Mouse (Mus musculus) lung, postnatal 0 days (tissue): ENCODE results near the gene Zfp131. TPM values are rescaled to one million over a fixed set of nuclear protein-coding genes. Genes with fewer than 3 reads are reported as not detected.

Source experiments
- ATAC-seq: fragments of 200-750 bp; cut with Nextera tagmentation; 2 replicates; pipeline ENCODE4 v1.8.0; 2017; ENCODE audit warnings: moderate library complexity
- DNase-seq: peaks from one replicate; pipeline ENCODE4 v3.0.0-alpha.2; 2016; ENCODE audit warnings: low spot score
- H3K27ac ChIP-seq: fragments of 300-500 bp; sonication (generic); 2 replicates; pipeline ENCODE4 v1.5.1; 2014; ENCODE audit warnings: antibody characterized with exemption, mild to moderate bottlenecking, low read length, mixed read lengths
- H3K27me3 ChIP-seq: fragments of 300-500 bp; sonication (generic); replicated peaks from 2 replicates; pipeline ENCODE4 v1.6.1; 2014; ENCODE audit warnings: low read length, mixed read lengths; ENCODE audit not compliant: insufficient read depth
- H3K36me3 ChIP-seq: fragments of 300-500 bp; sonication (generic); 2 replicates; pipeline ENCODE4 v1.6.1; 2014; ENCODE audit warnings: low read length, mixed read lengths; ENCODE audit not compliant: insufficient read depth
- H3K4me1 ChIP-seq: fragments of 300-500 bp; sonication (generic); 2 replicates; pipeline ENCODE4 v1.6.1; 2014; ENCODE audit warnings: antibody characterized with exemption, low read depth, low read length, mixed read lengths; ENCODE audit not compliant: insufficient read depth
- H3K4me2 ChIP-seq: fragments of 300-500 bp; sonication (generic); replicated peaks from 2 replicates; pipeline ENCODE4 v1.6.1; 2014; ENCODE audit warnings: low read depth, mild to moderate bottlenecking, low read length, moderate library complexity, mixed read lengths
- H3K4me3 ChIP-seq: fragments of 300-500 bp; sonication (generic); 2 replicates; pipeline ENCODE4 v1.5.1; 2014; ENCODE audit warnings: low read depth, low read length
- H3K9ac ChIP-seq: fragments of 300-500 bp; sonication (generic); replicated peaks from 2 replicates; pipeline ENCODE4 v1.6.1; 2014; ENCODE audit warnings: low read depth, mild to moderate bottlenecking
- H3K9me3 ChIP-seq: fragments of 300-500 bp; sonication (generic); 2 replicates; pipeline ENCODE4 v1.6.1; 2016; ENCODE audit warnings: low read length, mixed read lengths
- CTCF ChIP-seq: IDR thresholded peaks from 2 replicates; pipeline ENCODE4 v1.5.1; 2016; ENCODE audit warnings: antibody characterized with exemption, mild to moderate bottlenecking
- EP300 ChIP-seq: IDR thresholded peaks from 2 replicates; pipeline ENCODE4 v1.6.1; 2016; ENCODE audit warnings: antibody characterized with exemption, mild to moderate bottlenecking, control low read depth
- WGBS: fragments of 180-500 bp; shearing (Covaris S2); extraction: QIAGEN DNeasy Blood & Tissue Kit; methylation state at CpG from one replicate; pipeline ENCODE4 v1.1.7; 2014; 5-methylcytosine and 5-hydroxymethylcytosine counted together
- polyA plus RNA-seq: library from polyadenylated mRNA; unstranded; fragments of >200 nt; fragmentation: Nextera tagmentation; extraction: Ambion mirVana; gene quantifications from 2 replicates; pipeline ENCODE4 v1.2.1, GENCODE M21; 2015

The Zfp131 gene
- polyA plus RNA-seq, 1 experiment from 2014 or later: 25.2 TPM

DNA sequence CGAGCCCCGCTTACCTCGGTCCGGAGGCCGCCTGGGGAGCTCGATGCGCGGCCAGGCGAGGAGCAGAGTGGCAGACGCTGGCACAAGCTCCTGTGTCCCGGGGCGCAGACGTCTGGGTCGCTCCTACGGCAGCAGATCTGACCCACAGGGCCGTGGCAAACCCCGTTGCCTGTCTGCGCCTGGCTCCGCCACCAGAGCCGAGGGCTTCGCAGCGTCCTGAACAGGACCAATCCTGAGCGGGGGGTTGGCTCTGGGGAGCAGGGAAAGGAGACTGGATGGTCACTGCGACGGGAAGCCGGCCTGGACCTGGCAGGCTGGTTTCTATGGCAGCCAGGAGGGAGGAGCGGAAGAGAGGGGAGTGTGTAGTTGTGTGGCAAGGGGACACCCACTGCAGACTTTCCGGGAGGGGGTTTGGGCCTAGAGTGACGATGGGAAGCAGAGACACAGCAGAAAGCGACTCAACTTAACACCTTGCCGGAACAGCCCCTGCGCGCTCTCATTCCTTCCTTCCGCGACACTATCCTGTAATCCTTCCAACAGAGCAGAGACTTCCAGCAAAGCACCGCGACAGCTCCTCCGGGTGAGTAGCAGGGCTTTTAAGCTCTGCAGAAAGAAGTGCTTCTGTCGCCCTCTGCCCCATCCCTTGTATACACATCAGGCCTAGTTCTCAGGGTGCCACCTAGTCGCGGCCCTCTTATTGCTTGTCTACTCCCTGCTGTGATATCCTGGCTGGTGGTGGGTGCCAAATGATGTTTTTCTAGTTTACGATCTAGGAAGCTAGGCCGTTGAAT lies 34.8 kb downstream of the Zfp131 start, which contains the start of gene Nim1k:
Gene Nim1k, minus strand, starts transcription at position 202 of the 791 bp plus-strand sequence.
- Histone ChIP-seq H3K9ac (peak within 1 kb of the TSS; percentile 32; the same call in 1 of the 2 replicates), H3K9me3 (no peaks in the 10 kb centered on the region), H3K36me3 (no peaks in the 10 kb centered on the region), H3K4me3 (peak within 1 kb of the TSS; percentile 53), H3K27ac (peak within 1 kb of the TSS; percentile 26; the same call in 1 of the 2 replicates), H3K27me3 (no peaks in the 10 kb centered on the region), H3K4me2 (peak within 1 kb of the TSS; percentile 96), H3K4me1 (peaks cover 6% of the 10 kb centered on the region; the same call in 1 of the 2 replicates)
- WGBS: under 1% methylated on average over 42 of the region's 43 CpGs
- TF ChIP-seq CTCF (no peak), EP300 (no peak)
- ATAC-seq (peak; percentile 98), DNase-seq (peak; percentile 89)

DNA sequence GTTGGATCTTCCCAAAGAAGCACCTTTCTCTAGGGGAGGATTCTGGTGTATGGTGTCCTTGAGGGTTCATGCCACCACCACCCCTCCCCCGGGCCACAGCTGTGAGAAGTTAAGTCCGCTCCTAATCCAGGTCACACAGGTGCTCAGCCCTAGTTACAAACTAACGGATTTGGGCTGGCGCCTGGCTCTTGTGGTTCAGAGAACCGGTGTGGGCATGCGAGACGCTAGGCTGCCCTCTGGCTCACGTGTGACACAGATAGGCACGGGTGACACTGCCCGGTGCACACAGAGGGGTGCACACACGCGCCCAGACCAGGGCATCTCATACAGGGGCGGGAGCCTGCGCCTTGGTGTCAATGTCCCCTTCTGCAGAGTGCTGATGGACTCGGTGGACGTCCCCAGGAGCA lies 35.5 kb downstream of the Zfp131 start:
- Histone ChIP-seq H3K4me3 (peak overlapping the region; percentile 53), H3K4me1 (peaks cover 6% of the 10 kb centered on the region; the same call in 1 of the 2 replicates), H3K9ac (peak overlapping the region; percentile 32; the same call in 1 of the 2 replicates), H3K36me3 (no peaks in the 10 kb centered on the region), H3K4me2 (peak overlapping the region; percentile 96), H3K9me3 (no peaks in the 10 kb centered on the region), H3K27ac (peak overlapping the region; percentile 26; the same call in 1 of the 2 replicates), H3K27me3 (no peaks in the 10 kb centered on the region)
- ATAC-seq (peak; percentile 22), DNase-seq (no peak)
- under 1% methylated on average over 16 of the region's 16 CpGs for WGBS
- TF ChIP-seq CTCF: no peak
- TF ChIP-seq EP300: no peak

DNA sequence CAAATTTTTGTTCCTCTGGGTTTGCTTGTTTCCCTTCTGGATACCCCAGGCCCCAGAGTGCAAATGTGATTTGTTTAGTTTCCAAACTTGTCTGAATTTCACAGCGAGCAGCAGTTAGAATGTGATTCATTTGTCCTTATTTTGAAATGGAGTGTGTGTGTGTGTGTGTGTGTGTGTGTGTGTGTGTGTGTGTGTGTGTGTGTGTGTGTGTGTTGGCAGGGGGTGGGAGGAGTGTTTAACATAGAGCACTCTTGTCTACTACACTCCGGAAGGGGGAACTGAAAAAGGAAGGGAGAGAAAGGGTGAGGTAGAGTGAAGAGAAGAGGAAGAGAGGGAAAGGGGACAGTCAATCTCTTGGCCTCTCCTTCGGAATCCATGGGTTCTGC lies 36.1 kb downstream of the Zfp131 start:
- peak; percentile 19 for DNase-seq
- H3K27me3 ChIP-seq: no peaks in the 10 kb centered on the region
- ATAC-seq: no peak
- TF ChIP-seq EP300 (no peak), CTCF (no peak)
- H3K4me1 ChIP-seq: peaks cover 6% of the 10 kb centered on the region; the same call in 1 of the 2 replicates
- peak overlapping the region; percentile 96 for H3K4me2 ChIP-seq
- H3K9ac ChIP-seq: no peak overlapping the region
- no peaks in the 10 kb centered on the region for H3K9me3 ChIP-seq
- H3K36me3 ChIP-seq: no peaks in the 10 kb centered on the region
- no peak overlapping the region for H3K4me3 ChIP-seq
- WGBS: 20% methylated on average over 3 of the region's 3 CpGs
- no peak overlapping the region for H3K27ac ChIP-seq

DNA sequence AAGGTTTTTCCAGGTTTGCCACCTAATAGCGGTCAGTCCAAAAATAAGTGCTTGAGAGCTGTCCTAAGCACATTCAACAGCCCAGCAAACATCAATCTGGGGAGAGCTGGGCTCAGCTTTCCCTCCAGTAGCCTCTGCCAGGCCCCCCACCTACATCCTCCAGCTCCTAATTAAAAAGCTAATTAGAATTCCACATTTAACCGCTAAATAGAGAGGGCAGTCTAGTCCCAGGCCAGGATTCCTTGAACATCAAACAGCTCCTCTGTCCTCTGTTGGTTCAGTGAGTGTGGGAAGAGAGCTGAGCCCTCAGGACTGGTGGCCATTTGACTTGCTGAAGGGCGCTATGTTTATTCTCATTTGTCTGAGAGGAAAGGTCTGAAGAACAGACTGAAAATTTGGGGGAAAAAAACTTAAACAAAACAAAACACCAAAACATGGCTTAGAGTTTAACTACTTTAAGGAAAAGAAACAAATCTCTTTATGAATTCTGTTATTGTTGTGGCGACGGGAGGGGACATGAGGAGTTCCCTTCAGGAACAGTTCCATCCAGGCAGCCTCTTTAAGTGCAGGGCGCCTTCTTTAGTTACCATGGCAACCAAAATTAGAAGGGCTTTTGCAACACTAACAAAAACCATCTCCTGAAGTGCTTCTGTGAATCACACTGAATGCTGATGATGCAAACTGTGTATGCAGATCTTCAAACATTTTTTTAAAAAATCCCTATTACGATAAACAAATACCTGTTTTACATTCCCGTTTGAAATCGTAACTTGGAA lies 36.6 kb downstream of the Zfp131 start:
- H3K36me3 ChIP-seq: no peaks in the 10 kb centered on the region
- no peak overlapping the region for H3K4me2 ChIP-seq
- no peaks in the 10 kb centered on the region for H3K27me3 ChIP-seq
- 60% methylated on average over 9 of the region's 9 CpGs for WGBS
- no peak overlapping the region for H3K27ac ChIP-seq
- peaks cover 6% of the 10 kb centered on the region; the same call in 1 of the 2 replicates for H3K4me1 ChIP-seq
- no peak overlapping the region for H3K4me3 ChIP-seq
- no peaks in the 10 kb centered on the region for H3K9me3 ChIP-seq
- H3K9ac ChIP-seq: no peak overlapping the region
- TF ChIP-seq CTCF (no peak), EP300 (no peak)
- DNase-seq (peak; percentile 61), ATAC-seq (no peak)

DNA sequence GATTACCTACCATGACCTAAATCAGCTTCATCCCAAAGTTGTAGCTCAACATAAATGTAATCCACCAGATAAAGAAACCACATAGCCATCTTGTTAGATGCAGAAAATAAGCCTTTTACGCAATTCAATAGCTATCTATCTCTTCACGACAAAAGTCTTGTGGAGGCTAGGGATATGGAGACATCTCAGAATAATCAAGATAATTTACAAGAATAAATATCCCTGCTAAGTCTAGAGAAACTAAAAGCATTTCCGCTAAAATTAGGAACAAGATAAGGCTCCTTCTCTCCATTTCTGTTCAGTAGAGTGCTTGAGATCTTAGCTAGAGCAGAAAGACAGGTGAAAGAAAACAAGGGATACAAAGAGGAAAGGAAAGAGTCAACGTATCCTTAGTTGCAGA lies 43.8 kb downstream of the Zfp131 start:
- no peak for TF ChIP-seq EP300
- TF ChIP-seq CTCF: no peak
- Histone ChIP-seq H3K9ac (no peak overlapping the region), H3K4me2 (no peak overlapping the region), H3K36me3 (no peaks in the 10 kb centered on the region), H3K9me3 (no peaks in the 10 kb centered on the region), H3K27me3 (no peaks in the 10 kb centered on the region), H3K4me3 (no peak overlapping the region), H3K4me1 (no peaks in the 10 kb centered on the region), H3K27ac (no peak overlapping the region)
- 81% methylated on average over 4 of the region's 4 CpGs for WGBS
- no peak for ATAC-seq
- no peak for DNase-seq

DNA sequence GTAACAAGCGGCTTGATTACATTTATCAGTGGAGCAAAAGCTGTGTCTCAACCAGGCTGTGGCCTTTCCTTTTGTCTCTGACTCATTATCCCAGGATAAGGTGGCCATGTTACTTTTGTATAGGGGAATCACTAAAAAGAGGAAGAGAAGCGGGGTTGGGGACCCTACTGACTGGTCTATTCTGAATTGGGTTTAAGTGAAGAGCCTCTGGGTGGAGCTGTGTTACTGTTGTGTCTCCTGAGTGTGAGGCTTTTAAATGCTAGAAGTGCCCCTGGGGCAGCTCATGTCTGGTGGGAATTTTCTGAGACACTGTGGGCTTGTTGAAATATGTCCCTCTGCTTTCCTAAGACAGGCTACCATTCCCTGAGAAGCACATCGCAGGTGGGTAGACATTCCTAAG lies 47.2 kb downstream of the Zfp131 start:
- H3K4me1 ChIP-seq: no peaks in the 10 kb centered on the region
- 72% methylated on average over 3 of the region's 3 CpGs for WGBS
- no peak for DNase-seq
- ATAC-seq: no peak
- no peak for TF ChIP-seq CTCF
- TF ChIP-seq EP300: no peak
- no peaks in the 10 kb centered on the region for H3K27me3 ChIP-seq
- no peak overlapping the region for H3K9ac ChIP-seq
- no peaks in the 10 kb centered on the region for H3K9me3 ChIP-seq
- no peak overlapping the region for H3K27ac ChIP-seq
- no peaks in the 10 kb centered on the region for H3K36me3 ChIP-seq
- H3K4me2 ChIP-seq: no peak overlapping the region
- no peak overlapping the region for H3K4me3 ChIP-seq
